Mouse (Mus musculus): ENCODE measurements around the gene Fga.

The Fga gene

DNA sequence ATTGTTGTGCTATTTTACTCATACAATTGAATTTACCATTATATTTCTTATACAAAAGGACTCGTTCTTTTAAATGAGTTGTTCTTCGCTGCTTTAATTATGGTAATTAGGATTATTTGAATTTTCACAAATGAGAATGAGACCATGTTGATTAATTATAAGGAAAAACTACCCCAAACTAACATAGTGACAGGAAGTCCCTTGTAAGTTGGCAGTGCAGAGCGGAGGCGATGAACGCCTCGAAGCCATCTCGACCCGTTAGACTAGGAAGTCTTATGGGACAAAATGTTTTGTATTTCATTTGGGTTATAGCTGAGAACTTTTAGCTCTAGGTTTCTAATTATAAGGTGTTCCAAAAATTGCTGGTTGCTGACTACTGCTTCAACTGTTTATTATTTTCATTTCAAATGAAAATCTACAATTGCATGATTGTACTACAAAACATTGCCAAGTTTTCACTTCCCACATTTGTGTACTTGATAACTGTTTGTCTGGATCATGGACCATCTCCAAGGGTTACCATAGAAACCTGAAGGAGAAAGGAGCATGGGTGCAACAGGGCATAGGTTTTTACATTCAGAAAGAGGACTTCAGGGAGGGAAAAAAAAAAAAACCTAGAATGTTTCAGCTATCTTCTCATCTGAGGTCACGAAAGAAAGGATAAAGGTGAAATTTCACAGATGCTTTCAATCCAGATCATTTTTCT is 1.8 kb downstream of the Fga start:
- DNase-seq (ENCODE audit: low read depth, low spot score) = no peak

DNA sequence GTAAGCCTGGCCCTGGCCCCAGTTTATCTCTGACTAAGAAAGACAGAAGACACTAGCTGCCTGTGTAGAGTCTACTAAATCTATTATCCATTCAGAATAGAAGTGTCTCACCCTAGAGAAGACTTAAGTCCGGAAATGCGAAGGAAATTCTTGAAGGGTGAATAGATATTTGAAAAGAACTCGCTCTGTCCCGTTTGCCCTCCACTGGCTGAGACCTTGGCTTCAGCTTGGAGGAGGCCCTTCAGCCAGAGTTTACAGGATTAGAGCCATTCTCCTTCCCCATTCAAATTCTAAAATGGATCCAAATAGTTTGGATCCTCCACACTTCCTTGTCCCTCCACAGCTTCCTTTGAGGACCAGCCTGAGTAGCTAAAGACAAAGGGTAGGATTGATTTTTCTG is 4.5 kb downstream of the Fga start:
- peak; percentile 21 for DNase-seq (ENCODE audit: low read depth, low spot score)

GRCm38 (mm10) chr3:83032746-83033308 is 7.0 kb downstream of the Fga start:
- DNase-seq (ENCODE audit: low read depth, low spot score) = peak; percentile 37

DNA sequence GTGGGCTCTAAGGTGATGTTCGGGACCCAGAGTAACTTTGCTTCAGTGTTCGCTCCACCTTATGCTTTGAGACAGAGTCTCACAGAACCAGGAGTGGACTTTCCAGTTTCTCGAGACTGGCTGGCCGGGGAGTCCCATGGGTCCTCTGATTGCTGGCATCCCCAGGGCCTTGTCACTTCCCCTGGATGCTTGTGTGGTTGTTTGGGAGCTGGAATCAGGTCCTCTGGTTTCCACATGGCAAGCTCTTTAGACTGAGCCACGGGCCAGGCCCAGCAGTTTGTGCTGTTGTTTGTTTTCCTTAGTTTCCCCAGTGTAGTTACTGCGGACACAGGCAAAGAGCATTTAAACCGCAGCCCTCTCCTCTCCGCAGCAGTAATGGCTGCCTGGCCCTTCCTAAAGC is 7.9 kb downstream of the Fga start:
- no peak for DNase-seq (ENCODE audit: low read depth, low spot score)

DNA sequence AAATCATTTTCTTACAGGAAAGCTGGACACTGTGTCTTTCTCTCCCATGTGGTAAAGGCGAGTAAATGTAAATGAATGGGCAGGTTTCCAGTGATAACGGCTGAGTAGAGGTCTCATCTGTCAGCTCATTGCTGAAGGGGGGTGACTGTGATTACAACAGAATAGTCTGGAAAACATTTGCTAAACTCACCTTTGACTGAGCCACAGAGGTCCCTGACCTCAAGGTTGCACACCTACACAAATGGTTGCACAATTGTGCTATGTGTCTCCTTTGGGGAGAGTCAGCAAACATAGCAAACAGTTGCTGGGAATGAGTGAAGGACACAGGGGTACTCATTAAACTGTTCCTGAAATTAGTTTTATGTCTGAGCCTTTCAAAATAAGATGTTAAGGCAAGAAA is 13.0 kb downstream of the Fga start:
- no peak for DNase-seq (ENCODE audit: low read depth, low spot score)

- no peak for DNase-seq (ENCODE audit: low read depth, low spot score)
These were observed 13.8 kb downstream of the Fga start for GRCm38 (mm10) chr3:83039666-83040065.

DNA sequence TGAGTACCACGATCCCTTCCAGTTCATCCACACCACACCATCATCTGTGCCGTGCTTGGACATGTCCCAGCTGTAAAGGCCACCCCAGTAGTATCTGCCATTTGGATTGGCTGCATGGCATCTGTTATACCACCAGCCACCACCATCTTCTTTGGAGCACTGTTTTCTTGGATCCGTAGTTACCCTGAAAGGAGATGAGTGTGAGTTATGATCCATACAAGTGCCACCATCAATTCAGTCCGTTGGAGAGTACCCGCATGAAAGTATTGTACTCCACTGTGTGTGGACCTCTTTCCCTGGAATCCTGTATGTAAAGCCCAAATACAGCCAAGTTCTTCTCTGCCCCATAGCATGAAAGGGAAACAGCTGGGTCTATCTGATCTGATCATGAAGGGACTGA is 16.6 kb downstream of the Fga start:
- no peak for DNase-seq (ENCODE audit: low read depth, low spot score)

DNA sequence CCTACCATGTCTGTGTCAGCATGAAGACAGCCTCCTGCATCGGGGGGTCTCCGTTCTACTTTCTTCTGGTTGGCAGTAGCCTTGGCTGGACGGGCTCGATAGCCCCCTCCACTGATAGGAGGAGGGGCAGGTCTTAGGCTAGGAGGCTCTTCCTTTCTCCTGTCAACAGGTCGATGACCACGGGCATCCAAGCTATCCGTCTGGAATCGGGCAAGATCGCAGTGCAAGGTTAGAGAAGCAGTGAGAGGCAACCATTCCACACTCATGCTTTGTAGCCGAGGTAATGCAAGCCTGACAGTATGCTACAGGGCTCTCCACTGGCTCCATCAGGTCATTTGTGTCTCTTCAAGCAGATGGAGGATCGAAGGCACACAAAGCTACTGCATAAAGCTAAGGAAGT is 20.8 kb downstream of the Fga start:
- DNase-seq (ENCODE audit: low read depth, low spot score) = no peak

DNA sequence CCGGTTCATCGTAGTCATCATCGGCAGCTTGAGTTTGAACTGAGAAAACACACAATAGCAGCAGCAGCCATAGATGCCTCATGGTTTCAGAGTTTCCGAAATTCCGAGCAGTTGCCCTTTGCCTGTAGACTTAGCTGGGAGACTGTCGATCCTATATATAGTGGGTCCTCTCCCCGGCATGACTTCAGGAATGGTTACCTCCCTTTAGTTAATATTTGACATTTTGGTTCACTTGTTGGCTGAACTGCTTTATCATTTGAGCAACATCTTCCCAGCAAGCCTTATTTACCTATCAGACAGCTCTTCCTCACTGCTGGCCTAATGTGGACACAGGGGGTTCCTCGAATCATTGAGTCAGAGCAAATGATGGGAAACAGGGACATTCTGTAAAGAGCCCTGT is 23.8 kb downstream of the Fga start, which contains the start of gene Fgb:
TSS of gene Fgb (minus strand) at position 184 of the 400 bp plus-strand sequence.
- no peak for DNase-seq (ENCODE audit: low read depth, low spot score)

GRCm38 (mm10) chr3:83050661-83051060 is 24.8 kb downstream of the Fga start:
- DNase-seq (ENCODE audit: low read depth, low spot score) = no peak

DNA sequence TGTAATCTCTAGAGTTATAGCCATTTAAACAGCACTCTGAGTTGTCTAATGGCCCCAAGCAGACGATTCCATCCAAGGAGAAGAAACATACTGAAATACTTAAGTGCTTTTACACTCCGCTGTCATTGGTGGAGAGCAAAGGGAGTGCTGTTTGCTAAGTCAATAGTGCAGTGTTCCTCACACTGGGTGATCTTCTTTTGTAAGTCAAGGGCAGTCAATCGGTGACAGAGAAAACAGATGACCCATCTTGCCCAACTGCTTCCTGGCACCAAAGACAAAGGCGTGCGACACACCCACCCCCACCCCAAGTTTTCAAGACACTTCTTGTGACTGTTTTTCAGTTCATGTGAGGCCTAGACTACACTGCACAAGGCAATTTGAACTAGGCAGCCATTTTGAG is 26.2 kb downstream of the Fga start:
- peak; percentile 27 for DNase-seq (ENCODE audit: low read depth, low spot score)

- DNase-seq (ENCODE audit: low read depth, low spot score) = no peak
These were observed 27.2 kb downstream of the Fga start for GRCm38 (mm10) chr3:83053126-83053525.

GRCm38 (mm10) chr3:83053758-83054157 is 27.9 kb downstream of the Fga start:
- peak; percentile 41 for DNase-seq (ENCODE audit: low read depth, low spot score)

DNA sequence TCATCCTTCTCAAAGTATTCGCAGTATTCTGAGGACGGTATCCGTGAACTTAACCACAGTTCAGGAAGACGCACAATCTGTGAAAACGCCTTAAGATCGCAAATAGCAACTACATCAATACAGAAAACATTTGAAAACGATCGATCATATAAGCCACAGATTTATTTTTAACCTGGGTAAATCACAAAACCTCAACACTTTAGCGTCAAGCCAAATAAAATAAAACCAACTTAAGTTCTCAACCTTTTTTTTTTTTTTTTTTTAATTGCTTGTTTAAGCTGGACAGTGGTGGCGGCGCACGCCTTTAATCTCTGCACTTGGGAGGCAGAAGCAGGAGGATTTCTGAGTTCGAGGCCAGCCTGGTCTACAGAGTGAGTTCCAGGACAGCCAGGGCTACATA is 28.9 kb downstream of the Fga start:
- DNase-seq (ENCODE audit: low read depth, low spot score) = no peak

GRCm38 (mm10) chr3:83055281-83056038 is 29.6 kb downstream of the Fga start, which contains the start of gene Plrg1:
Plrg1 (plus strand) TSS chr3:83055522.
- peak; percentile 97 for DNase-seq (ENCODE audit: low read depth, low spot score)

- peak; percentile 16 for DNase-seq (ENCODE audit: low read depth, low spot score)
These were observed 31.2 kb downstream of the Fga start for GRCm38 (mm10) chr3:83057046-83057445.

- DNase-seq (ENCODE audit: low read depth, low spot score) = no peak
These were observed 42.0 kb downstream of the Fga start for GRCm38 (mm10) chr3:83067920-83068319.

DNA sequence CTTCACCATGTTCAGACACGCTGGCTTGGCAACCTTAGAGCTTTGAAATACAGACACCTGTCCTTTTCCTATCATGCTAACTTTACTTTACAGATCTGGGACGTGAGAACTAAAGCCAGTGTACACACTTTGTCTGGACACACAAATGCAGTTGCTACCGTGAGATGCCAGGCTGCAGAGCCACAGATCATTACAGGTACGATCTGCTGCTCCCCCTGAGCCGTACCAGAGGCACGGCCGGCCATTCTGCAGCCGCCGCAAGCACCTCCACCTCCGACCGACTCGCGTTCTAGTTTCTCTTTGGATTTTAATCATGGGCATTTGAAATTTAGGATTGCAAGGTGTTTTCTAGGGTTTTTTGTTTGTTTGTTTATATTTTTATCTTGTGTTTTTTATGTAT is 43.0 kb downstream of the Fga start:
- DNase-seq (ENCODE audit: low read depth, low spot score) = no peak

DNA sequence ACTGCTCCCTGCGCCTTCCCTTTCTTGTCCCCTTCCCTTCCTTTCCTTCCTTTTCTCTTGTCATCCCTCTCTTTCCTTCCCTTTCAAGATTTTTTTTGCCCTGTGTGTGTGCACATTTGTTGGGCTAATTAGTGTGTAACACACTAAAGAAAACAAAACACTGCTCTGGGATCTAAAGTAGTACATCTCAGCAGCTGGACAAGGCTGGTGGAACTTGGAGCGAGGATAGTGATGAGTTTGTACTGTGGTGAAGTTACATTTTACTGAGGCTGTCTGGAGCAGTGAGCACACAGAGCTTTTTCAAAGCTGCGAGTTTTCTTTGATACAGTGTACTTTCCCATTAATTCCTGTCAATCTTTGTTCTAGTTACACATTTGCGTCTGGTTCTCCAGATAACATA is 44.4 kb downstream of the Fga start:
- DNase-seq (ENCODE audit: low read depth, low spot score) = no peak

GRCm38 (mm10) chr3:83076563-83076962 is 50.7 kb downstream of the Fga start:
- no peak for DNase-seq (ENCODE audit: low read depth, low spot score)

DNA sequence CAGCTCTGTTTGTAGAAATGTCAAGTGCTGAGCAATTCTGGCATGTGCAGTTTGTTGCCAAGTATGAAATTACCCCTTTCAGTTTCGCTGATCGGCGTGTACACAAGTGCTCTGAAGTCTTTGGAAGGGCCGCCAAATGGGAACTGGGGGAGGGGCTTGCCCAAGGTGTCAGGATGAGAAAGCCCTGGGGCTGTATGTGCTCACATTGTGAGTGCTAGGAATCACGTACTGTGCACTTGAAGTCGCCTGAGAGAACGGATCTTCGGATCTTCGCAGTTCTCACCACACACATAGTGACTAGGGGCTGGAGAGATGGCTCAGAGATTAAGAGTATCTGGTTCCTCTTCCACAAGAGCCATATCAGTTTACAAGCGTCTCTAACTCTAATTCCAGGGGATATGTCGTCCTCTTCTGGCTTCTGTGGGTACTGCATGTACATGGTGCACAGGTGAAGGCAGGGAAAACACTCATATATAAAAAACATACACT is 54.7 kb downstream of the Fga start:
- DNase-seq (ENCODE audit: low read depth, low spot score) = peak; percentile 55
